Mouse (Mus musculus) kidney, adult 9 months (tissue): Measurements from ENCODE around the gene Pi4k2a.
"Not testable (repeated sequence)": the region's sequence is repeated elsewhere in the genome, so short reads cannot be mapped to it uniquely, and the experiment has no call there.

Experiments used
- DNase-seq: peaks from one replicate; pipeline ENCODE4 v3.0.0; 2022

Pi4k2a gene

DNA sequence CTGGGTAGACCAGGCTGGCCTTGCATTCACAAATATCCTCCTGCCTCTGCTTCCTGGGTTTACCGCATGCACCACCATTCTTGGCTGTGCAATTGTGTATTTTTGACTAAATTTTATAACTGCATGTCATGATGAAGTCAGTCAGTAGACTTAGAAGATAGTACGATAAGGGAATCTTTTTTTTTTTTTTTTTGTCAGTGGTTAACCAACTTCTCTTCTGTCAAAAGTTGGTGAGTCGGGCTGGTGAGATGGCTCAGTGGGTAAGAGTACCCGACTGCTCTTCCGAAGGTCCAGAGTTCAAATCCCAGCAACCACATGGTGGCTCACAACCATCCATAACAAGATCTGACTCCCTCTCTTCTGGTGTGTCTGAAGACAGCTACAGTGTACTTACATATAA is 8.7 kb upstream of the Pi4k2a start:
- not testable (repeated sequence) for DNase-seq

DNA sequence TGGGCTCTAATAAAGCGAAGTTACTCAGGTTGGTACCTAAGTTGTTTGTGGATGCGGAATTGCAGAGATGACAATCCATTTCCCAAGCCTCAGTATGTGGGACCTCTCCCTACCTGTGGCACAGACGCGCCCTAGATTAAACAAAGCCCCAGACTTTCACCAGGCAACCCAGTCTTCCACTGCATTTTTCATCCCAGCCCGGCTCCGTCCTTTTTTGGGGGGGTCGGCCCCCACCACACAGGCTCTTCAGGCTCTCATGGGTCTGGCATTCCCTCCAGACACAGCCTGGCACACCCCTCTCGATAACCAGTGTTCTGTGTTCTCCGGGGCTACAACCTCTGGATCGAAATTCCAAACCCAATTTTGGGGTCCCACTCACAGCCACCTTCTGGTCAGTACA is 4.6 kb upstream of the Pi4k2a start:
- no peak for DNase-seq

DNA sequence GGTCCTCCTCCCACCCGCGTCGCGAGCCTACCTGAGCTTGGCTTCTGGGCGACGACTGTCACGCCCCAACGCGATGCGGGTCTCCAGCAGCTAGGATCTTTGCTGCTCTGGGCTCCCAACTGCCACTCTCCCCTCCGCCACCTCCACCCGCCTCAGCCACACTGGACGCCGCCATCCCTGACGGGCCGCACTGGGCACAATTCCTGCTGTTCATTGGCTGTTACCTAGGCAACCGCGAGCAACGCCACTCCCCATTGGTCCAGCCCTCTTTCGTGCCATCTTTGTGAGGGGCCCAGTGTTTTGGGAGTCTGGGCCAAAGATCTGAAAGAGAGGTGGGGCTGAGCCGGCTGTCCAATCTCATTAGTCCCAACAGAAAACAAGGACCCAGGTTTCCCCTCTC is 4.1 kb upstream of the Pi4k2a start, which contains the start of gene Morn4:
Gene Morn4, minus strand, starts transcription at position 192 of the 400 bp plus-strand sequence.
- DNase-seq, result peak; percentile 93

DNA sequence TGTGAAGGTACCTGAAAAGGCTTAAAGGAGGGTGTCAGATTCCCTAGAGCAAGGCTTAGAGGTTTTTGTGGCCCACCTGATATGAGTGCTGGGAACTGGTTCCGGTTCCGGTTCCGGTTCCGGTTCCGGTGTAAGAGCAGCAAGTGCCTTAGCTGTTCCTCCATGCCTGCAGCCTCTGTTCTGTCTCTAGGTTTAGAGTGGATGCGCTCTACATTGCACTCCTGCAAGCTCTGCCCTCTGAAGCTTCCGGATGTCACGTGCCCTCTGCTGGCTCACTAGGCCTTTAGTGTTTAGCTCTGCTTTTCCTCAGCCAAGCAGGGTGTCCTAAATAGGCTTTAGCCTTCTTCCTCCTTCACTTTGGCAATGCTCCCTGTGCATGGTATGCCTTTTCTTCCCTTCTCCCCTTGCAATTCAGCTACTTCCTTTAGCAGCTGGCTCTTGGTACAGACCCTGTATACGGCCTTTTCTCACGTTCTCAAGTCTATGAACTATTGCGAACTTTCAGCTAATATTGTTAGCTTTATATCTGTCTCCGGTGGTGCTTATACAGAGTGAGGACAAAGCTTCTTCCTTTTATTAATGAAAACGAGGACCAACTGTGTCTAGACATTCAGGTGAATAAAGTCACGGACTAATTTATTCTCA is 1.0 kb upstream of the Pi4k2a start:
- DNase-seq, result peak; percentile 74

DNA sequence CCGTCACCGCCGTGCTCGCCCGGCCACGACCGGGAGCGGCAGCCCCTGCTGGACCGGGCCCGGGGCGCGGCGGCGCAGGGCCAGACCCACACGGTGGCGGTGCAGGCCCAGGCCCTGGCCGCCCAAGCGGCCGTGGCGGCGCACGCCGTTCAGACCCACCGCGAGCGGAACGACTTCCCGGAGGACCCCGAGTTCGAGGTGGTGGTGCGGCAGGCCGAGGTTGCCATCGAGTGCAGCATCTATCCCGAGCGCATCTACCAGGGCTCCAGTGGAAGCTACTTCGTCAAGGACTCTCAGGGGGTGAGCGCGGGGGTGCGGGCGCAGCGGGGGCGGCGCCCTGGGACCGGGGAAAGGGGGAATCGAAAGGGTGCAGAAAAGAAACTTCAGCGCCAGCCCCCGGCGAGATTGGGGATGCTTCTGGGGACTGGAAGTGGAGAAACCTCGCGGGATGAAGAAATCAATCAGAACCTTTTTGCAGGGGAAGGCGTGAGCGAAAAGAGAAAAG is 419 bp downstream of the Pi4k2a start:
- DNase-seq, result no peak

DNA sequence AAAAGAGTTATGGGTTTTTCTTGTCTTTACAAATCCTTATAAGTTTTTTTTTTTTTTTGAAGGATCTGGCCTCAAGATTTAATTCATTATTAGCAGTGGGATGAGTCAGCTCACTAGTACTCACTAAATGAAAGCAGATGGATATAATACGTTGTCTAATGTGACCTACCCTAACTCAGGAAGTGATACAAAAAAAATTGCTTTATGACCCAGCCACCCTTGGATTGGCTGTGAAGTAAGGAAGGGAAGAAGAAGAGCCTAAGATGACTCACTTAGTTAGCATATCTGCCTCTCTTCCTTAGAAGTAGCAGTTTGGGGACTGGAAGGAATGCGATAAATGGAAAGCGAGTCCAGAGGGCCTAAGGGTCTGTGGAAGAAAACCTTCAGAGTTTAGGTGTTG is 9.1 kb downstream of the Pi4k2a start:
- DNase-seq, result no peak

DNA sequence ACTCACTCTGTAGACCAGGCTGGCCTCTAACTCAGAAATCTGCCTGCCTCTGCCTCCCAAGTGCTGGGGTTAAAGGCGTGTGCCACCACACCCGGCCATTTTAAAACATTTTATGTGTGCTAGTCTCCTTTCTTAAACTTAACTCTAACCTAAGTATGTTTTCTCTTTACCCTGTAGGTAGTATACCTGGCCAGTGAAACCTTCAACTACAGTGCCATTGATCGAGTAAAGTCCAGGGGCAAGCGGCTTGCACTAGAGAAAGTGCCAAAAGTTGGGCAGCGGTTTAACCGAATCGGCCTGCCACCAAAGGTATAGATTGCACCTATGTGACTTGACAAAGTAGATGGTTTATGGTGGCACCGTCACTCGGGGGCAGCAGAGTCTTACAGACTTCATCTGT is 14.4 kb downstream of the Pi4k2a start:
- DNase-seq, result no peak

DNA sequence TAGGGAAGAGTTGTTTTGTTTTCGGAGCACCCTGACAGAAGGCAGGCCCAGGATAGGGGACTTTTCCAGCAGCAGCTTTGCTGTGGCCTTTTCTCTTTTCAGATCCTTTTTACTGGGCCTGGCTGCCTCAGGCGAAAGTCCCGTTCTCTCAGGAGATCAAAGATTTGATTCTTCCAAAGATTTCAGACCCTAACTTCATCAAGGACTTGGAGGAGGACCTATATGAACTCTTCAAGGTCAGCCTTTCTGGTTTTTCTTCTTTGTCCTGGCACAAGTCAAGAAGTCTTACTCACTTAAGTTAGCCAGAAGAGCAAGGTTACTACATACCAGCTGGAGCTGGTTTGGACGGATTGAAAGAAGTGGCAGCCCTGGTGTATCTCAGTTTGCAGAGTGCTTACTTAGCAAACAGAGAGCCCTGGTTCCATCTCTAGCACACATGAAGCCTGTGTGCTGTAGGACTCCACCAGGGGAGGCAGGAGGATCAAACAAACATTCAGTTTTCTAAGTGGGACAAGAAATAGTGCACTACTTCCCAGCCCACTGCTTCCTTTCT is 25.6 kb downstream of the Pi4k2a start:
- DNase-seq, result no peak

DNA sequence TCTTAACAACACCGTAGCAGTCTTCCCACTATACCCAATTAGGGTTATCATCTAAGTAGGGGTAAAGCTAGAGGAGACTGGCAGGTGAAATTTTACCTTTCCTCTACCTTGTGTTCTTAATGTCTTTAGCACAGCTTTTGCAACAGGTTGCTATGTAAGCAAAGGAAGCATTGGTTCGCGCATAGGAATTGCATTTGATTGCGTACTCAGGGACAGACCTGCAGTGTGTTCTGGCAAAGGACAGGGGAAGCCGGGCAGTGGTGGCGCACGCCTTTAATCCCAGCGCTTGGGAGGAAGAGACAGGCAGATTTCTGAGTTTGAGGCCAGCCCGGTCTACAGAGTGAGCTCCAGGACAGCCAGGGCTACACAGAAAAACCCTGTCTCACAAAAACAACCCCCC is 27.9 kb downstream of the Pi4k2a start:
- DNase-seq, result no peak

DNA sequence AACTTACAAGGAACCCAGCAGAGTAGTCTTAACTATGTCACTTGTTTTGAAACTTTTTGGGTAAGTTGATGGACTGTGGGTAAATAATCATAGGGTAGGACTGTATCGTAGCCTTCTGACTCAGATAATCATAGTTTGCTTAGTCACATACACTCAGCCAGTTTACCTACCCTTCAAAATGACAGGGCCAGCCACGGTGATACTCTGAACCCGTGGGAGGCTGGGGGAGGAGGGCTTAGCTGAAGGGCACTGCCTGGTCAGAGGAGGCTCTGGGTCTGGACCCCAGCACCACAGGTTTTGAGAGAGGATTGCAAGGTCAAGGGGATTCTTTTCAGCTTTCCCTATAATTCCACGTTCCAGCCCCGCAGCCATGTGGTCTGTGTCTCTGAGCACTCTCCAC is 28.3 kb downstream of the Pi4k2a start:
- no peak for DNase-seq

DNA sequence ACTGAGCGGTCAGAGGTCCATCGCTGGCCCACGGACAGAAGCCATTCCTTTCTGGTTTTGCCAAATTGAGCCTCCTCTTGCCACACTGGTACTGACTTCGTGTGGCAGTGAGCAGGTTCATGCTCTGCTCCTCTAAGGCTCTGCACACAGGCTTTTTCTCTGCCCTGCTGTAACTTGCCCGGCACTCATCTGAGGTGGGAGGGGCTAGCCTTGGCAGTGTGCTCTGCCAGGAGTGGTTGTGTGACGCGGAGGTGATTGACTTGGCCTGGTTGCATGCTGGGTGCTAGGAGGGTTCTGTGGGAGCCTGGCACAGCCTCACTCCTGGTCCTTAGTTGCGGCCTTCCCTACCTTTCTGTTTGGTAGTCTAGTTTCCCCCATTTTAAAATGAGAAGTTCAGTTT is 30.2 kb downstream of the Pi4k2a start:
- no peak for DNase-seq

DNA sequence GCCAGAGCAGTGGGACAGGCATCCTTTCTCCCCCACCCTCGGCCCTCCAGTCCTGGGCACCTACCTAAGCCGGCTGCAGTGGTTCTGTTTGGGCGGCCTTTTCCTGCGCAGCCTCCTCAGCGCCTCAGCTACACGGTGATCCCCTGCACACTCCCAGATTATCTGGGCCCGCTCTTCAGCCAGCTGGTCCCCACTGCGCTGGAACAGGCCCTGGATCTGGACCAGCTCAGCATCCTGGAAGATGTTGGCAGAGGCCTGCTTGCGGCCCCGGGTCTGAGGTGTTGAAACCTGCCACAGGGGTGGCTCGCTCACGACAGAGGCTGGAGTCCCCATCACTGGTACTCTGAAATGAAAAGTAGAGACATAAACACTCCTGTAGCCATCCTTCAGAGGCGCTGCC is 34.4 kb downstream of the Pi4k2a start:
- no peak for DNase-seq

DNA sequence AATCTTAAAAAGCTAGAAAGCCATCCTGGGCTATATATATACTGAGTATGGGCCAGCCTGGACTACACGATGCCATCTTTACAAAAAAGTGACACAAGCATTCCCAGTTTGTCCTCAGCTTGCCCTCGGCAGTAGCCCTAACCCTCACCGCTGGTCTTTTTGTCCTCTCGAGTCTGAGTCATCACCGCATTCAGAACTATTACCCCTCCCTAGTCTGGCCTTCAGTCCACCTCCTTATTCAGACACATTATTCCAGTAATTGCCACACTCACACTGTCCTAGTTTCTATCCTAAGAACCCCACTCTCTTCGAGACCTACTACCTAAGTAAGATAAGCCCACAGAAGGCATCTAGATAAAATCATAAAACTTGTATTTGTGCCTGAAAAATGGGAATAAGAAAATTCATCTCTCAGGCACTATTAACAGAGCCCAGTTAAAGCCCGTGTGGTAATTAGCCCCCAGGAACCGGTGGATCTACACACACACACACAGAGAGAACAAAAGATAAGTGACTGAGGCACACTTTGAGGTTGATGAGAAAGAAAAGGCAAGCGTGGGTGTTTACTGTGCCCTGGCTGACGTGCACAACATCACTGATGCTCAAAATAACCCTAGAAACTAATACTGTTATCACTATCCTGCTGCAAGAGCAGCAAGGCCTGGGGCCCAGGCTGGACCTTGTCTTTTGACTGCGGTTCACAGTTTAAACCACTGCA is 35.4 kb downstream of the Pi4k2a start:
- no peak for DNase-seq

DNA sequence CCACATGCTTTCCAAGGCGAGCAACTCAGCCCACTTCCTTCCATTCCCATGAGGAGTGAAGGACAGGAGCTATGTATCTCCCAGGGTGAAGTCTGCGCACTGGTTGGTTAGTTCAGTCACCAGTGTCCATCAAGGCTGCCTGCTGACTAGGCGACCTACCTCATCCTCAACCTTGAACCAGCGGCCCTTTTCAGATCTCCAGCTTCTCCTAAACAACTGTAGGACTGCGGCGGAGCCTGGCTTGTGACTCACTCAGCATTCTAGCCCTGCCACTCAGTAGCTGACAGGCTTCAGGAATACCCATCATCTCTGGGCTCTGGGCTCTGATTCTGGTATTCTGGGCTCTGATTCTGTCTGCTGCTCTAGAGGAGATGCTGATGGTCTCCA is 35.9 kb downstream of the Pi4k2a start:
- no peak for DNase-seq

DNA sequence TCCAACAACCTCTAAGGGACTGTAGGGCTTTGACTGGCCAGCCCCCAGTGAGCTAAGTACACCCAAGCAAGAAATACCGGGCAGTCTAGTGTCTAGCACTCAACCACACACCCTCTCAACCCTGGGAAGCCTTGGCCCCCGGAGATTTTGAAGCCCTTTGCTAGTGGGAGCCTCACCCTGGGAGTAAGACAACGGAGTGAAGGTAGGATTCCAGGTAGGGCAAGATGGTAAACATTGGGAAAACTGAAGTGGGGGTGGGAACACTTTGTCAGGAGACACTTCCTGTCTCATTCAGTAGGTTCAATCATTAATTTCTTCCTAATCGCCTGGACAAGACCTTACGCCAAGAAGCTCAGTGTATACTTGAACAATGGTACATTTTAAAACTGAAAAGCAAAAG is 36.8 kb downstream of the Pi4k2a start:
- DNase-seq, result no peak

DNA sequence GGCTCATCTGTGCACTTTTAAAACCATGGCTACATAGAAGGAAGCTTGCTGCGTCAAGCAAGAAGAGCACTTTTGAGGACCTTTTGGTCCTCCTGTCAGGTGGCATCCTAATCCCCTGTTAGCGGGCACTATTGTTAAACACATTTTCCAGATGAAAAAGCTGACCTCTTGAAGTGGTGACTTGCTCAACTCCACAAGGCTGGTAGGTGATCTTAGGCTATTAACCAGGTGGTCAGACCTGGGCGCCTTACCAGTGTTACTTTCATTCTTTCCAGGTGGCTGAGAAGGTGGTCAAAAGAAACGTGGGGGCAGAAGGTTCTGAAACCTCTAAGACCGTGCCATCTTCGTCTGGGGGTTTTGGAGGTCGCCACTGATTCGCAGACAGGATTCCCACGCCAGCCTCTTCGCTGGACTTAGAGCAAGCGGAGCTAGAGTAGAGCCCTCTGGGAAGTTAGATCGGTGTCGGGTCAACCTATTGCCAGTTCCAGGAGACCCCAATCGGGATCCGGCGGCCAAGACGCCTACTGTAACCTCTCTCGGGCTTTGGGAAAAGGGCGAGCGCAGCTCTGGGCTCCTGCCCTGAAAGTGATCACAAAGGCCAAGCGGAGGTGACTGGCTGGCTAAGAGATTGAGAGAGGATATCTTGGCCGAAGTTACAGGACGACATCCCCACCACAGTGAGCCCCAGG is 37.9 kb downstream of the Pi4k2a start:
- DNase-seq, result peak; percentile 34

DNA sequence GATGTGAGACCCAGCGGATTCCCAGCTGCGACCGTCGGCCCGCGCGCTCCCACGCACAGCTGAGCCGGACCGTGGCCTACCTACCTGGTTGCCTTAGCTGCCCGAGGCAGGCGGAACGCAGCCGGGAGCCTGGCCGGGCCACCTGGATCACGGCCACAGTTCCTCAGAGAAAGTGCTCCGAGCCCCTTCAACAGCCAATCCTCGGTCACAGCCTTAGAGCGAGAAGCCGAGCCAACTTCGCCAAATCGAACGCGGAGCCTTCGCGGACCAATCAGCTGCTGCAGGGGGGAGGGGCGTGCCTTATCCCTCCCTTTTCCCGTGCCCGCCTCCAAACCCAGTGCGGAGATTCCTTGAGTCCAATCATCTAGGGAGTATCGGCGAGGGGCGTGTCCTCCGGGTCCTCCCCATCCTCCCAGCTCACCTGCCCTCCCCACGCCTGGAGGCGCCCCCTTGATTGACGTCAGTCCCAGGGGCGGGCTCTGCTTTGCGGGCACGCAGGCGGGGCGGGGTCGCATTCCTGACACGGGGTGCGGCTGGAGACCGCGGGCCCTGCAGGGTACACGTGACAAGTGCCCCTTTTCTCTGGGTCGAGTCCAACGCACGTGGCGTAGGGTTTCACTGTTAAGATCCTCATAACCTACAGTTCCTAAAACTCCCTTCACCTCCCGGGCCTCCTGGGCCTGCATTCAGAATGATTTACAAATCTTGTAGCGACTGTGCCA is 38.7 kb downstream of the Pi4k2a start, which contains the start of gene Avpi1:
Gene Avpi1, minus strand, starts transcription at position 273 of the 722 bp plus-strand sequence.
- peak; percentile 100 for DNase-seq

DNA sequence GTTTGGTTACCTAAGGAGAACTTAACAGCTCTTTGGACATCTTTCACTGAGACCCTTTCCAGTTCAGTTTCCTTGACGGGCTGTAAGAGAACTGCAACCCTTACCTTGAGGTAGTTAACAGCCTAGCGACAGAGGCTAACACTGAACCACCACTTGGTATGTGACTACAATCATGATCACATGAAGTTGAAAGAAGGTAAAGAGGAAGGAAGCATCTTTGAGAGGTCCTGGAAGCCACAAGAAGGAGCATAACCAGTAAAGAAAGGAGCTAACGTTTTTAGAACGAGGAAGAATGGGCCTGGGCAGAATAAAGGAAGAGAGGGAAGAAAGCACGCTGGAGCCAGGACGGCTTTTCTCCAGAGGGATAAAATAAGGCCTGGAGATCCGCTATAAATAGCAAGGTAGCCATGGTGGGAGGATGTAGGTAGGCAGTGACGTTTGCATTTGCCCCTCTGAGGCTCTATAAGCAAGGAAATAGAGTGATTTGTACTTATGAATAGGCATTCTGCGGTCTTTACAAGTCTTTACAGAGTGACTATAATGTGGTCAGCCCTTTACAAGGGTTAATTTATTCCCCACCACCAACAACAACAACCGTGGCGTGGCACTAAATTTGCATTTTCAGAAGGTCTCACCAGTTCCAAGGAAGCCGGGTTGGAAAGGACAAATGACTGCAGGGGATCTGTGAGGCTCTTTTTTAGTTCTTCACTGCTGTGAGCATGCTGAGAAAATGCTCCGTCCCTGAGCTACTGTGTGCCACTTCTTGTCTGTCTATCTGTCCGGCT is 39.4 kb downstream of the Pi4k2a start:
- no peak for DNase-seq

DNA sequence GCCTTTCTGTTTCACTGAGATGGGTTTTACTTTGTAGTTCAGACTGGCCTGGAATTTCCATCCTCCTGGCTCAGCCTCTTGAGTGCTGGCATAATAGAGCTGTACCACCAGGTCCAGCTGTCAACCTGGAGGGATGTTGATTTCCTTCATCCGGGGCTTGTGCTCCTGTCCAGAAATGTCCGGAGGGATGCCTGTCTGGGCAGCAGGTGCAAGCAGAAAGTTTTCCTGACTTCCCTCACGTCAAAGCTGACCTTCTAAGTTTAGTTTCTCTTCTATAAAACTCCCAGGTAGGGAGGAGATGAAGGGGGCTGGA is 40.0 kb downstream of the Pi4k2a start:
- DNase-seq, result no peak

DNA sequence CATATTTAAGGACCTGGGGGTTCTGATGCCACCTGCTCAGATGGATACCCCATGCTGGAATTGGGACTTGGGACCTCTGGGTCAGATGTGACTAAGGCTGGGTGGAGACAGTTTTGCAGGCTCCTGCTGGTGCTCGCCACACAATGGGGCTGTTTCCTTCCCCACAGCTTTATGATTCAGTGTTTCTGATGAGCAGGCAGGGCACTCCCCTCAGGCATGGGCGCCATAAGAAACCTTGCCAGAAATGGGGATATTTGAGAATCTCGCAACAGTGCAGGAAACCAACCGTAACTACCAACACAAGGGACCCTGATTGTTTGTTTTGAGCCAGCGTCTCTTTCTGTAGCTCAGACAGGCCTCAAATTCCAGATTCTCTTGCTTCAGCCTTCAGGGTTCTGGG is 40.8 kb downstream of the Pi4k2a start:
- DNase-seq, result no peak

DNA sequence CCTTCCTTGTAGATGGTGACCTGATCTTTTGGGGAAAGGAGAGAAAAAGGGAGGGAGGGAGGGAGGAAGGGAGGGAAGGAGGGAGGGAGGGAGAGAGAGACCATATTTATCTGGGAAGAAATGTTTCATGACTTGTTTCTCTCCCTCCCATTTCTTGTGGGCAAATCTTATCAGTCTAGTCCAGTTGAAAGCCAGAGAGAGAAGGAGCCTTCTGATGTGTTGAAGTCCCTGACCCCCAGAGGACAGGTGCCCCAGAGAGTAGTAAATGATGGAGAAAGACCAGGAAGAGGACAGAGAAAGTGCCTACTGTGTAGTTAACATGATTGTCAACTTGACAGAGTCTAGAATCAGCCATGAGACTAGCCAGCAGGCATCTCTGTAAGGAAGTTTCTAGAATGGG is 44.8 kb downstream of the Pi4k2a start:
- DNase-seq, result no peak

DNA sequence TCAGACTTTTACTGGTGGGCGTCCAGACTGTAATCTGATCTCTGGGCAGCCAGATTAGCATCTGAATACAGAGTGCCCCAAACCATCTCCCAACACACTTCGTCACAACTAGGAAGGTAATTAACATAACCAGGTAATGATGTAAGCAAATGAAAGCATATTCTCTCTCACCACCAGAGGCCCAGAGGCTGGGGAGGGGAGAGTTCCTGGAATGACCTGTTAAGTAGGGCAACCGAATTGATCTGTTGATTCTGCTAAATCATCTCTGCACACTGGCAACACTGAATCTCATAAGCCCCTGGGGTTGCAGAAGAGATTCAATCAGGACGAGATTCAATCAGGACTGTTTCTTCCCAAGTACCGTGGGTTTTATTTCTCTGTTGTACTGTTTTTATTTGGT is 45.9 kb downstream of the Pi4k2a start:
- no peak for DNase-seq
